Mouse (Mus musculus) intestine, embryonic 16.5 days (tissue): ENCODE results near the gene Olfr875. TPM values are rescaled to one million over a fixed set of nuclear protein-coding genes. Genes with fewer than 3 reads are reported as not detected.
"Not testable (repeated sequence)": the region's sequence is repeated elsewhere in the genome, so short reads cannot be mapped to it uniquely, and the experiment has no call there.

Source experiments
- ATAC-seq: fragments of 200-750 bp; cut with Nextera tagmentation; 2 replicates; pipeline ENCODE4 v1.8.0; 2017; ENCODE audit warnings: moderate TSS enrichment, moderate library complexity
- H3K27ac ChIP-seq: fragments of 300-500 bp; sonication (generic); 2 replicates; pipeline ENCODE4 v1.5.1; 2014; ENCODE audit warnings: mild to moderate bottlenecking, low read length
- H3K27me3 ChIP-seq: fragments of 300-500 bp; sonication (generic); replicated peaks from 2 replicates; pipeline ENCODE4 v1.6.1; 2014; ENCODE audit warnings: low read length, control low read depth, mixed read lengths; ENCODE audit not compliant: control insufficient read depth, insufficient read depth
- H3K36me3 ChIP-seq: fragments of 300-500 bp; sonication (generic); 2 replicates; pipeline ENCODE4 v1.6.1; 2014; ENCODE audit warnings: low read length, control low read depth; ENCODE audit not compliant: control insufficient read depth, insufficient read depth
- H3K4me1 ChIP-seq: fragments of 300-500 bp; sonication (generic); 2 replicates; pipeline ENCODE4 v1.6.1; 2014; ENCODE audit warnings: low read length, control low read depth, mixed read lengths; ENCODE audit not compliant: control insufficient read depth, insufficient read depth
- H3K4me2 ChIP-seq: fragments of 300-500 bp; sonication (generic); 2 replicates; pipeline ENCODE4 v1.6.1; 2014; ENCODE audit warnings: low read depth, low read length, control low read depth
- H3K4me3 ChIP-seq: fragments of 300-500 bp; sonication (generic); 2 replicates; pipeline ENCODE4 v1.5.1; 2014; ENCODE audit warnings: mild to moderate bottlenecking, low read length
- H3K9ac ChIP-seq: fragments of 300-500 bp; sonication (generic); 2 replicates; pipeline ENCODE4 v1.6.1; 2014; ENCODE audit warnings: low read depth, low read length
- H3K9me3 ChIP-seq: fragments of 300-500 bp; sonication (generic); 2 replicates; pipeline ENCODE4 v1.6.1; 2016; ENCODE audit warnings: low read length, control low read depth; ENCODE audit not compliant: control insufficient read depth
- WGBS: fragments of 180-500 bp; shearing (Covaris S2); extraction: QIAGEN DNeasy Blood & Tissue Kit; methylation state at CpG from one replicate; pipeline ENCODE4 v1.1.7; 2014; 5-methylcytosine and 5-hydroxymethylcytosine counted together
- polyA plus RNA-seq: library from polyadenylated mRNA; unstranded; fragments of >200 nt; fragmentation: Nextera tagmentation; extraction: Ambion mirVana; gene quantifications from 2 replicates; pipeline ENCODE4 v1.2.1, GENCODE M21; 2015

Gene Olfr875
- polyA plus RNA-seq, 1 experiment from 2014 or later, result not detected

DNA sequence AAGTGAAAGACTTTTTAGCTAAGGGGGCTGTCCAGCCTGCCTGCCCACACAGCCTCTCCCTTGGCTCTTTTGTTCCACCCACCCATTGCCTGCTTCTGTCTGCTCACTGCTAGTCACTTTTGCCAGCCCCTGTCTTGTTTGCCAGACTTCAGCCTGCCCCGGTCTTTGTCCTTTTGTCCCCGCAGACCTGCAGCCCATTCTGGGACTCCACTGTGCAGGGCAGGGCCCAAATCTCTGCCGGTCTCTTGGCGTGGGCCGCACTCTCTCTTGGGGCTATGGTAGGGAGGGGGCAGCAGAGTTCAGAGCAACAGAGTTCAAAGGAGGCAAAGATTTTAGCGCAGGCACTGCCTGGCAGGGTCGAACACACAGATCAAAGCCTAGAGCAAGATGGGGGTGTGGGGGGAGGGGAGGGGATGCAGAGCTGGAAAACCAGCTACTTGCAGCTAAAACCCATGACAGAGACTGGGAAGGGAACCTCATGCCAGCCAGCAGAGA, 11.2 kb downstream of the Olfr875 start:
- no peak overlapping the region for H3K4me3 ChIP-seq
- H3K9me3 ChIP-seq, result no peaks in the 10 kb centered on the region
- no peaks in the 10 kb centered on the region for H3K4me1 ChIP-seq
- H3K27me3 ChIP-seq, result no peaks in the 10 kb centered on the region
- no peak overlapping the region for H3K9ac ChIP-seq
- WGBS, result 5% methylated on average over 7 of the region's 7 CpGs
- H3K36me3 ChIP-seq, result no peaks in the 10 kb centered on the region
- ATAC-seq, result peak; percentile 44; the same call in 1 of the 2 replicates
- no peak overlapping the region for H3K27ac ChIP-seq
- H3K4me2 ChIP-seq, result peak overlapping the region; percentile 1; the same call in 1 of the 2 replicates

DNA sequence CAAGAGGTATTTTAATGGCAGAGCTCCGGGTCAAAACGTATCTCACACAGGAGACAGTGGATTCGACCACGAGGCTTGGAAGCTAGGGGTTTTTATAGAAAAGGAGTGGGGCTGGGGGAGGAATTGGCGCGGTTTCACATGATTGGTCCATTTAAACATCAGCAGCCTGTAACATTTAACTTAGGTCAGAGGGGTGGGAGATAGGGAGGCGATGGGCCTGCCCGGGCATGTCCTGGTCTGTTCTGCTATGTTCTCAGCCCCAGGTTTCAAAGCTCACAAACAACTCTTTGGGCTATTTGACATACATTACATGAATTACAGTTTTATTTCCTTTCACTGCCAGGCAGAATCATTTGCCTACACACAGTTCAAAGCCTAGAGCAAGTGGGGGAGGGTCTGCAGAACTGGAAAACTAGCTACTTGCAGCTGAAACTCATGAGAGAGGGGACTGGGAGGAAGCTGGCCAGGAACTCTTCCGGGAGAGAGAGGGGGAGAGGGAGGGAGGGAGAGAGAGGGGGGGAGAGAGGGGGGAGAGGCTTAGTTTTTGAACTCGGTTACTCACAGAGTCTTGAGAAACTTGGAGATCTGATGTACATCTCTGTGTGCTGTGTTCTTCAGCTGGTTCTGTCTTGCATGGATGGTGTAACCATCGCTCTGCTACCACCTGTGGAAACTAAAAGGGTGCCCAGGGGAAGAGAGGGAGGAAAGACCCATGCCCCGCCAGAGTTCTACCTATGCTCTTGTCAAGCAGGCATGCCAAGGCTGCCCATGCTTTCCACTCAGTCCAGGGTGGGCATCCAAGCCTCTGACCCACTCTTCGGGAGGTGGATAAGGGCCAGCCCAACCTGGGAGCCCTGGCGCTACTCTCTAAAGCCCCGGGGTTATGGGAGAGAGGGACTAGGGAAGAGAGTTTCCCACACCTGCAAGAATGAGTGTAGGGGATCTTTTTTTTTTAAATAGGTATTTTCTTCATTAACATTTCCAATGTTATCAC, 12.0 kb downstream of the Olfr875 start:
- H3K4me1 ChIP-seq, H3K27me3 ChIP-seq, H3K4me3 ChIP-seq, H3K36me3 ChIP-seq, H3K9ac ChIP-seq, H3K27ac ChIP-seq, H3K4me2 ChIP-seq, H3K9me3 ChIP-seq, ATAC-seq: not testable (repeated sequence)
- WGBS, result 70% methylated on average over 9 of the region's 15 CpGs

DNA sequence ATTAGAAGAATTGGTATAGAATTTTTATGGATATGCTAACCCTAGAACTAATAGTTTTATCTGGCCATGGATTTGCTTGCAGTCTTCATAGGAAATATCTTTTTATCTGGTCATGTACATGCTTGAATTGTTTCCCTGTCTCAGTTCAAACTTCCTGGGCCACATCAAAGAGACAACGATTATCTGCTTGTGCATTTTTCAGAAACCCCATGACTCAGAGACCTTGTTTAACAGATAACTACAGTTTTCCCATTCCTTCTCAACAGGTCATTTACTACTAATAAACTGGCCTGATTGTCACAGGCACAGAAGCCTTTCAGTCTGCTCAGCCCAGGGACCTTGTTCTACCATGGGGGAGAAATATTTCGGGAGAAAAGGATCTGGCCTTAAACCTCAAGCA, 14.8 kb downstream of the Olfr875 start:
- Histone ChIP-seq H3K4me1 (no peaks in the 10 kb centered on the region), H3K36me3 (no peaks in the 10 kb centered on the region), H3K4me2 (no peak overlapping the region), H3K9me3 (no peaks in the 10 kb centered on the region), H3K9ac (no peak overlapping the region), H3K27ac (no peak overlapping the region), H3K4me3 (no peak overlapping the region), H3K27me3 (no peaks in the 10 kb centered on the region)
- WGBS, result 75% methylated on average over 2 of the region's 2 CpGs
- no peak for ATAC-seq

DNA sequence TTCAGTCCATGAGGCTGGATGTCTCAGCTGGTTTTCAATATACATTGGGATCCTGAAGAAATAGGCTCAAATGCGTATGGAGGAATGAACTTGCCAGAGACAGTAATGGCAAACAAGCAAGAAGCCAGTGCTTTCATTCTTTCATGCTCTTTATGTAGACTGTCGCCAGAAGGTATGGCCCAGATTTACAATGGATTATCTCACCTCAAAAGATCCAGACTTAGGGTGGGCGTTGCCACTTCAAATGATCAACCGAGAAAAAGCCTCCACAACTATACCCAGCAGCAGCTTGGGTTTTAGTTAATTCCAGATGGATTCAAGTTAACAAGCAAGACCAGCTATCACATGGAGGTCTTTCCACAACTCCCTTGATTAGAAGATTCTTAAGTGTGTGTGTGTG, 30.4 kb downstream of the Olfr875 start:
- no peaks in the 10 kb centered on the region for H3K27me3 ChIP-seq
- no peaks in the 10 kb centered on the region for H3K9me3 ChIP-seq
- no peaks in the 10 kb centered on the region for H3K4me1 ChIP-seq
- no peak for ATAC-seq
- no peaks in the 10 kb centered on the region for H3K36me3 ChIP-seq
- no peak overlapping the region for H3K4me3 ChIP-seq
- no peak overlapping the region for H3K27ac ChIP-seq
- no peak overlapping the region for H3K4me2 ChIP-seq
- H3K9ac ChIP-seq, result no peak overlapping the region
- WGBS, result 82% methylated on average over 4 of the region's 4 CpGs

- no peak for ATAC-seq
- Histone ChIP-seq H3K27ac (no peak within 1 kb of the TSS), H3K9ac (no peak within 1 kb of the TSS), H3K9me3 (no peaks in the 10 kb centered on the region), H3K4me1 (no peaks in the 10 kb centered on the region), H3K4me2 (no peak within 1 kb of the TSS), H3K27me3 (no peaks in the 10 kb centered on the region), H3K4me3 (no peak within 1 kb of the TSS), H3K36me3 (no peaks in the 10 kb centered on the region)
Measured at GRCm38 (mm10) chr9:37802731-37803130, 31.1 kb downstream of the Olfr875 start, which contains the start of gene Olfr876. Olfr876 (plus strand) TSS chr9:37803031.

DNA sequence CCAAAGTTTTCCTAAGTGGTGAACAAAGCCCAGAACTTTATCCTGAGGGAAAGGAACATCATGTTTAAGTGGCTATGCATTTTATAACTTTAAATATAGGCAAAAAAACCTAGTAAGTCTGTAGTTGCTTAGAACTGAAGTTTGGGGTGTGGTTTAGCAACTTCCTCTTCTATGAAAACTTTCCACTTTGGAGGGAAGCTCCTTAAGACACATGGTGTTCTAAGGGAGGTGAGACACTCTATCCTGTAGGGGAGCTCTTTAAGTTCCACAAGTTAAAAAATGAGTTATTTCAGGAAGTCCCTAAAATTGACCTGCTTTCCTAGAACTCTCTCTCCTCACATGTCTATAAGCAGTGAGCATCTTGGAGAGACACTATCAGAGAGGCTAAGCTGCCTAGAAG, 35.6 kb downstream of the Olfr875 start:
- Histone ChIP-seq H3K9me3 (no peaks in the 10 kb centered on the region), H3K9ac (no peak overlapping the region), H3K27me3 (no peaks in the 10 kb centered on the region), H3K4me3 (no peak overlapping the region), H3K36me3 (no peaks in the 10 kb centered on the region), H3K27ac (no peak overlapping the region), H3K4me2 (no peak overlapping the region), H3K4me1 (no peaks in the 10 kb centered on the region)
- ATAC-seq, result no peak

DNA sequence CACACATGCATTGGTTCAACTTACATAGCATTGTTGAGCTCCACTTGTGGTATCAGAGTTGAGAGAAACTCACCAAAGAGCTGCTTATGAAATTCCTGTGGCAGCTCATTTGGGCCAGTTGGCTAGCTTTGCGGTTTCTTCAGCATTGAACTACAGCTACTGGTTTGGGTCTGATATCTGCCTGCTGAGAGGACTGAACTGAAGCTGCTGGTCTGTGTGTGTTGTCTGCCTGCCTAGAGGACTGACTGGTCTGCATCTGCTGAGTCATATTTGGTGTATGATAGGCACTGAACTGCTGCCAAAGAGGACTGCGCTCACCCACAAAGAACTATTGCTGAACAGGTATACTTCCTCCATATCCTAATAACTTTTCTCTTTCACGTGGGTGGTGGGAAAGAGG, 36.8 kb downstream of the Olfr875 start:
- H3K36me3 ChIP-seq, result no peaks in the 10 kb centered on the region

GRCm38 (mm10) chr9:37808976-37809375, 37.3 kb downstream of the Olfr875 start:
- H3K9me3 ChIP-seq, result no peaks in the 10 kb centered on the region
- no peaks in the 10 kb centered on the region for H3K27me3 ChIP-seq
- H3K36me3 ChIP-seq, result no peaks in the 10 kb centered on the region
- H3K9ac ChIP-seq, result no peak overlapping the region
- no peak overlapping the region for H3K4me2 ChIP-seq
- ATAC-seq, result no peak
- WGBS, result 71% methylated on average over 2 of the region's 2 CpGs
- H3K4me3 ChIP-seq, result no peak overlapping the region
- H3K4me1 ChIP-seq, result no peaks in the 10 kb centered on the region
- H3K27ac ChIP-seq, result no peak overlapping the region

More for the DNA sequence above, 36.8 kb downstream of the Olfr875 start:
- Histone ChIP-seq H3K27ac (no peak overlapping the region), H3K27me3 (no peaks in the 10 kb centered on the region), H3K4me3 (no peak overlapping the region), H3K4me2 (no peak overlapping the region), H3K9me3 (no peaks in the 10 kb centered on the region), H3K4me1 (no peaks in the 10 kb centered on the region), H3K9ac (no peak overlapping the region)
- WGBS, result 80% methylated on average over 3 of the region's 3 CpGs
- ATAC-seq, result no peak

DNA sequence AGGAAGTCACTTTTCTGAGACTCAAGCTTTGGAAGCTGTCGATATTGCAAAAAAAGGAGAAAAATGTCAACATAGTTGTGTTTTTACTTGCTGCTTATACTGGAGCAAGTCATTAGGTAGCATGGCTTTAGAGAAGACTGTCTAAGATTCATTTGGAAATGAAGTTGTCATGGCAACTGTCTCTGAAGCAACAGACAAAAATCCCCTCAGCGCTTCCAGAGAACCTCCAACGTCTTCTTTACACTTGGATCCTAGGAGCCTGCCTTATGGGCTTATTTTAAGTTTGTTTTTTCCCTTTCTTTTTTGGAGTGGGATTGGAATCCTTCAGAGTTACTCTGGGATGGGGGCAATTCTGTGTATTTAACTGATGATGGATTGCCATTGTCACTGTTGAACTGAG, 43.0 kb downstream of the Olfr875 start:
- Histone ChIP-seq H3K9ac (no peak overlapping the region), H3K4me2 (no peak overlapping the region), H3K4me3 (no peak overlapping the region), H3K4me1 (no peaks in the 10 kb centered on the region), H3K27ac (no peak overlapping the region), H3K36me3 (no peaks in the 10 kb centered on the region), H3K27me3 (no peaks in the 10 kb centered on the region), H3K9me3 (no peaks in the 10 kb centered on the region)
- ATAC-seq, result no peak
- WGBS, result 81% methylated on average over 3 of the region's 3 CpGs
